Mouse (Mus musculus): ENCODE results near the gene Ssu2.

The Ssu2 gene

DNA sequence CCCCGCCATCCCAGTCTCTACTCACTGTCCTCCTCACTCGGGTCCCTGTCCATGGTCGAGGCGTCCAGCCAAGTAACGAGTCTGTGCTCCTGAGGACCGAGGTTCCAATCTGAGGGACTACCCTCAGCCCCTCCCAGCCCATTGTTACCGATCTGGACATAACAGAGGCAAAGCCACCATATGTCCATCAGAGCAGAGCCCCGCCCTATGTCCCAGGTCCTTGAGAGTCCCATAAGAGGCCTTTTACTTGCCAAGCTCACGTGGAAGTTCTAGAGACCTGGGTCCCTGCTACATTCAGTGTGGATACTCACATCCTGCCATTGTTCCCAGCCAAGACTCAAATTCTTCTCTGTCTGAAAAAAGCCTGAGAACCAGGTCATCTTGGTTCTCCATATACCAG is at the start of gene Ssu2:
Gene Ssu2 (minus strand): TSS at position 77 of the 400 bp plus-strand sequence.
- no peak for DNase-seq

DNA sequence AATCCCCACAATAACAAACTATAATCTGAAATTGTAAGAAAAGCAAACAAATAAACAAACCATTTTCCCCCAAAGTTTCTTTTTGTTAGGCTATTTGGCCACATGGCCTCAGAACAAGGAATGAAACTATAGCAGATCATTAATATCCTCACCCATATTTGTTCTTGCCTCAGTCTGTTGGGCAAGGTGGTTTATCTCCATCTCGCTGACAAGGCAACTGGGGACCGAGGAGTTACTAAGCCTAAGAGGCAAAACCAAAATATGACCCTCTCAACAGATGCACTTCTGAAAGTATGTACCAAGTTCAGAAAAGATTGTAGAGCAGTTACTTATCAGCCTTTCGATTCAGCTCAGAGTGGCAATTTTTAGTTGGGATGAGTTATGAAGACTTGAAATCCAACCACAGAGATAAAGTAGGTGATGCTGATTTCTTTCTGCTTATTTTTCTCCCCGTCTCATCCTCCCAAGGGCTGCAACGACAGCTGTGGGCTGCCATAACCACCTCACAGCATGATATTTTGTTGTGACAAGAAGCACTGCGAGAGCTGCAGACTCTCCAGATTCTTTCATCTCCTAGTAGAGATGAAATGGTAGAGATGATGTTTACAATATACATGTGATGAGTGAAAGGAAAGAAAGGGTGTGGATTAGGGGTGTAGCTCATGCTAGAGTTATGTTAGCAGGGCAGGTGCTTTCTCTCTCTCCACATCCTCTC is 38.4 kb upstream of the Ssu2 start:
- no peak for DNase-seq

DNA sequence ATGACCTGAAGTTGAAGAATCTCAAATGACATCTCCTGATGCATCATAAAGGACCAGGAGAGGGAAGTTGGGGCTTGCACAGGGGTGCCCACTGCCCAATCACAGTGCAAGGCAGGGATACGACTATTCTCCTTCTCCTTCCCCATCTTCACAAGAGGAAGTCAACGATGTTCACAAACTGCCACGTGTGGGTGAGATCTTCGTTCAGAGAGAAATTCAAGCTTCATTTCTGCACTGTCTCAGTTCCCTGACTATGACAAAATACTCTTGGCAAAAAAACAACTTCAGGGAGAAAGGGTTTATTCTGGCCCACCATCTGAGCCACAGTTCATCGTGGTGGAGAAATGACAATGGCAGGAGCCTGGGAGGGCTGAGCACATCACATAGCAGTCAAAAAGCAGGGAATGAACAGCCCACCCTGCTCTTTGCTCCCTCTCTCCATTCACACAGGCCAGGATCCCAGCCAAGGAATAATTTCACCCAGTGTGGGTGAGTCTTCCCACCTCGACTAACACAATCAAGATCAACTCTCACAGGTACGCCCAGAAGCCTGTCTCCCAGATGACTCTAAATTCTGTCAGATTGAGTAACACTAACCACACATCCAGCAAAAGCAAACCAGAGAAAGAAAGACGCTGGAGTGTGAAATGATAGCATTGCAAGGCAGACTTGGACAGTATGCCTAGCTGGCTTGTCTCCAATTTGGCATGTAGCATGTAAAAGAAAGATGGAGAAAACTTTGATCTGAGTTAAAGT is 36.1 kb upstream of the Ssu2 start:
- DNase-seq: no peak

DNA sequence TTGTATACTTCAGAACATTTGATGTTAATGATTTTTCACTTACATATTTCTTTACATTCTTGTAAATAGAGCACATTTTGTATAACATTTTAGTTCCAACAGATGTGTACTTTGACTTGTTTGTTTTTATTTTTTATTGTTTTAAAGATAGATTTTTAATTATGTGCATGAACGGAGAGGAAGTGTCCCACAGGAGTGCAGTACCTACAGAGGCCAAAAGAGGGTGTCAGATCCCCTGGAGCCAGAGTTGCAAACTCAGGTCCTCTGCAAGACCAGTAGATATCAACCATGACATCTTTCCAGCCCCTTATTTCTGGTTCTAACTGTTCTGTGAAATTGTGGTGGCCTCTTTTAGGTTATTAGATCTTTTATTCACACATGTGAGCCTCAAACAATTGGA is 33.1 kb upstream of the Ssu2 start:
- no peak for DNase-seq

DNA sequence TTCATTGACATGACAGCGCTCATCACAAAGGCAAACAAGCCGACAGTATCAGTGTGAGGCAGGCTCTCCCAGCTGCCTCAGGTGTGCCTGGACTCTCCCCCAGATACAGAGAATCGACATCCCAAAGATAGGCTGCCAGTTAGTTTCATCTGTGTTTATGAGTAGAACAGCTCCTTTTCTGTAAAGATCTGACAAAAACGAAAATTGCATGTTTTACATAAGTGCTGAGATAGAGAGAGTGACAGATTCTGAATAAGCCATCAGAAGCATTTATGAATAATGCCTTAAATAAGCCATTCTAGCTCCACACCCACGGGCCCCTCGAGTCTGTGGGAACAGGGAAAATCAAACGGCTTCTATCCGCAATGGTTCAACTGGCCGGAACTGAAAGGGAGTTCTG is 31.5 kb upstream of the Ssu2 start:
- no peak for DNase-seq

DNA sequence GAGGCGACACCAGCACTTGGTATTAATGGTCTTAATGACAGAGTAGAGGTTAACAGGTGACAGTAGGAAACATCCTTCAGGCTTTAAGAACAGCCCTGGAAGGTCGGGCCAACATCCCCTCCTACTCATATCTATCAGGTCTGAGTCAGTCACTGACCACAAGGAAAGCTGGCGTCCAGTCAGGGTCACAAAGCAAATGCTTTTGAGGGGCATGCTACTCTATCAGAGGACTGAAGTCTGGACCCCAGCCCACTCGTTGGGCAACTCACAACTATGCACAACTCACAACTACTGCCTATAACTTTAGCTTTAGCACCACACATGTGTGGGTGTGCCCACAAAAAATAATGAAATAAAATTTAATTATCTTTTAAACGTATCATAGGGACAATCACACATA is 16.3 kb upstream of the Ssu2 start:
- no peak for DNase-seq

DNA sequence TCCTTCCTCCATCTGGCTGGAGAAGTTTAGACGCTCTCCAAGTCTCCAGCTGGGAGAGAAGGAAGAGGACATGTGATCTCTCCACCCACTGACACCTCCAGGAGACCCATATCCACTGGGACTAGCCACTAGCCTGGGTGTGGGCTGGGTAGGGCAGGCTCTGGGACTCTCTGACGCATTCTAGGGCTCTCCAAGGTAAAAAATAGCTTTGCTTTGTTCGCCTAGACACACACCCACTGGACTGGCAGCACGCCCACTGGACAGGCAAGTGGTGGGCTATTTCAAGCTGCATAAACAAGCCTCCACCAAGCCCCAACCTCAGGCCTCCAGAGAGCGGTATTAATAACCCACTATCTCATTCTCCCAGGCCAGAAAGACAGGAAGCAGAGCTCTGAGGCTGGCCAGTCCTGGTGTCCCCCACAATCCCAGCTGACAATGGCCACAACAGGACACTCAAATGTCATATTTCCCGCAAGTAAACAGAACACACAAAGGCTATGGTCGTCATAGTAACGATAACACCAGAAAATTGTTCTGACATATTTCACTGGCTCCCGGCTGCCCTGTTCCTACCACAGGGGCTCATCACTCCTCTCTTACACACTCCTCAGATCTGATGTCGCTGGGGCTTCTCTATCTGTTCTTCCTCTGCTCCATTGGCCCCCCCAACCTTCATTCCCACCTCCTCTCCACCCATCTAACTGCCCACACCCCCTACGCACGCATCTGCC is 14.3 kb upstream of the Ssu2 start:
- no peak for DNase-seq

DNA sequence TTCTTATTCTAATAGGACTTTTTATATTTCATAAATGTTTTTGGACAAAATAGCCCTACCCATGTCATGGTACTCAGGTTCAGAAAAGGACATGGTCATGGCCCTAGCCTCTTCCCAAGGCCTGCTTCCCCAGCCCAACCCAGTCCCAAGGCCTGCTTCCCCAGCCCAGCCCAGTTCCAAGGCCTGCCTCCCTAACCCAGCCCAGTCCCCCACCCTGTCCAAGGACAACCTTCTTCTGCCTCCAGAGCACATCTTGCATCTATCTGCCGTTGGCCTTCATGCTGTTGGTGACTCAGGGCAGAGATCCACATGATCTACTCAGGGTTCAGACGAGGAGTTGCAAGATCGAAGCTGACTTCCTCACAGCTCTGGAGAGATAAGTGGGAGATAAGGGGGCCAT is 9.5 kb upstream of the Ssu2 start:
- DNase-seq: no peak

DNA sequence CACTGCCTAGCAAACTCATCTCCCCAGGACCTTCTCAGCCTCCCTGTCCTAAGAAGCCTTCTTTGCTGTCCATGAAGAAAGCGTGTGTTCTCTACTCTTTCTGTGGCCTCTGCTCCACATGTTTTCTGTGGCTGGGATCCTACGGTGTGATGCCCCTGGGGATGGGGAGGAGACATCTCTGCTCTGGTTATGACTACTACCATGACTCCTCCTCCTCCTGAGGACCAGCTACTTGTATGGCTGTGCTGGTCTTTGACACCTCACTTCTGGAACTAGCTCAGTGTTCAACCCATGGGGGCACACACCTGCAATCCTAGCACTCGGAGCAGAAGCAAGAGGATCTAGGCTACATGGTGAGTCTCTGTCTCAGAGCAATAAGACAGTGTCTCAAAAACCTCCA is 8.5 kb upstream of the Ssu2 start:
- DNase-seq: no peak

DNA sequence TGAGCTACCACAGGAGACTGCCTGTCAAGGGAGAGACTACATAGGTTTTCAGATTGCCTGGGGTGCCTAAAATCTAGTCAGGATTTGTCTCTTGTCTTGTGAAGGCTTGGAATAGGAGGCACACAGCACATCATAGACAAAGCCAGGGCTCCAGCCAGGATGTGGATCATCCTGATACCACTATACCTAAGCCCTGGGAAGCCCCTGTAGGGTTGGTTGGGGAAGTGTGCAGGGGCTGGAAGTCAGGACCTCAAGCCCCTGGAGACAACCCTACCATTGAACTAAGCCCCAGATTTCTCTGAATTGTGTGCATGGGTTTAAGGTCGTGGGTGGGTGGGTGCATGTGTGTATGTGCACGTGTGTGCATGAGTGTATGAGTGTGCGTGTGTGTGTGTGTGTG is 562 bp upstream of the Ssu2 start:
- no peak for DNase-seq

DNA sequence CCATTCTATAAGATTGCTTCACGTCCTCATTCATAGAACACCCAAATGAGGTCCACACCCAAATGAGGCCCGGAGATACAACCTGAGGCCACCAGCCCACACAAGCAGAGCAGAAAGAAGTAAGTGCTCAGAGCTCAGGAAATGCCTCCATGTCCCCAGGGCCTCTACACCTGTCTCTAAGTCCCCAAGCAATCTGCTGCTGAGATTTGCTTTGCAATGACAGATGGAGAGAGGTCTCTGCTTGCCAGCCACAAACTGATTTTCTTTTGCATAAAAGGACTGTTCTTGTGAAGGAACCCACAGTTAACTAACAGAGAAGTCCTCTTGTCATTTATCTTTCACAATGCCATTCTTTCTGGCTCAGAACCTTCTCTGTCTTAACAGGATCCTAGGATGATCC is 1.6 kb downstream of the Ssu2 start:
- no peak for DNase-seq

DNA sequence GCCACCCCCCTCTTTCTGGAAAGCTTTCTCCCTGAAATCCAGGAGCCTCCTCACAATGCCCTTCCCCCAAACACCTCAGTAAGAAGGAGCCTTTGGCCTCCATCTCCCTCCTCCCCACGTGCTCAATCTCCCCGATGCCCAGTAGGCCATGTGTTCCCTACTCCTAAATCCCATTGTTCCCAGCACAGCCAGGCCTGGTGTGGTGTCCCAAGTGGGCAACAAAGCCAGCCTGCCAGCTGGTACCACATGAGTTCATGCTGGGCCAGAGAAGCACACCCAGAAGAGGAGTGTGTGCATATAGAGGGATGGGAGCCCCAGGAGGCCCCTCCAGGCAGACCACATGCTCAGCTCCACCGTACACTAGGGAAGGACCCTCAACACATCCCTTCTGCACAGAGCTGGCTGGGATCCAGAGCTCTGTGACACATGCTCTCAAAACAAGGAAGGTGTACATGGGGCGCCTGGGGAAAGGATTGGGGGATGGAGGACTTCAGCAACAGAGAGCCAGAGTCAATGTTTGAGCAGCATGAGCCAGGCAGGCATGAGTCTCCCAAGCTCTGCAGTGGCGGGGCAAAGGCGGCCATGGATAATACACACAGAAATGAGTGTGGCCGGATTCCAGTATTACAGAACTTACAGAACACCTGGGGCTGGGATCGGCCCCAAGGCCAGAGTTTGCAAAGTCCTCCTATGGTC is 4.7 kb downstream of the Ssu2 start:
- no peak for DNase-seq

DNA sequence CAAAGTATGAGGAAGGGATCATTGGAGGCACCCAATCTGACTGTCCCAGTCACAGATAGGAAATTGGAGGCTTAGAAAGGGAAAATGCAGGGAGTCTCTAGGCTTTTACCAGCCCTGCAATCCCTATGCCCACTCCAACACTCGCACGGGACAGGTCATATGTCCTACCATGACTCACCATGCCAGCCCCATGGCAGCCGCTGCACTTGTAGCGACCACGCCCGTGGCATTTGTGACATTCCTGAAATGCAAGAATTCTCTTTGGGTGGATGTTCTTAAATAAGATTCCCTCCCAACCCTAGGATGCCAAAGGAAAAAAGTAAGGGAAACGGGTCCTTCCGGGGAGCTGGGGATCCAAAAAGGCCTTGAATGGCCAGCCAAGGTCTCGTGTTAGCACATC is 8.8 kb downstream of the Ssu2 start:
- DNase-seq: no peak

DNA sequence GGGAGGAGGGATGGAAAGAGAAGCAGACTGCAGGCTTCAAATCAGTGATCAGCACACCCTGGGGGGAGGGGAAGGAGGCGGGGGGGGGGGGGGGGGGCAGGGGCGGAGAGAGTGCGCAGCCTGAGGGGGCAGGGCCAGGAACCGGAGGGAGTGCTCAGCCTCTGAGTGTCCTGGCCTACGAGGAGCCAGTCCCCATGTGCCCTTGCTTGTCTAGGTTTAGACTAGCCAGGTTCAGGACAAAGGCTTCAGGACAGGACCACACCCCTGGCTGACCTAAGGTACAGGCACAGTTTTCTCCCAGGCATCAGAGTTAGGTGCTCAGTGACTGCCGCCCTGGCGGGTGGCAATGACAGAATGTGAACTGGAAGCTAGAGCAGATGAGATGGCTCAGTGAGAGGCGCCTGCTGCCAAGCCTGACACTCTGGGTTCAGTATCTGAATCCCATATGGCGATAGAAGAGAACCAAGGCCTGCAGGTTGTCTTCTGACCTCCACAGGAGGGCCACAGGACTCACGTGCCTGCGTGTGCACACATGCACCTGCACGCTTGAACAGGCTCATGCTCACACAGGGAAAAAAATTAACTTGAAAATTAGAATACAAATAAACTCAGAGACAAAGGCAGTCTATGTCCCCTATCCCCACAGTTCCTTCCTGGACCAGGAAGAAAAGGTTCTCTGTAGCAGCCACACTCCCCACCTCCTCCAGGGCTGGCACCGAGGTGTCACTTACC is 12.0 kb downstream of the Ssu2 start:
- DNase-seq: no peak

DNA sequence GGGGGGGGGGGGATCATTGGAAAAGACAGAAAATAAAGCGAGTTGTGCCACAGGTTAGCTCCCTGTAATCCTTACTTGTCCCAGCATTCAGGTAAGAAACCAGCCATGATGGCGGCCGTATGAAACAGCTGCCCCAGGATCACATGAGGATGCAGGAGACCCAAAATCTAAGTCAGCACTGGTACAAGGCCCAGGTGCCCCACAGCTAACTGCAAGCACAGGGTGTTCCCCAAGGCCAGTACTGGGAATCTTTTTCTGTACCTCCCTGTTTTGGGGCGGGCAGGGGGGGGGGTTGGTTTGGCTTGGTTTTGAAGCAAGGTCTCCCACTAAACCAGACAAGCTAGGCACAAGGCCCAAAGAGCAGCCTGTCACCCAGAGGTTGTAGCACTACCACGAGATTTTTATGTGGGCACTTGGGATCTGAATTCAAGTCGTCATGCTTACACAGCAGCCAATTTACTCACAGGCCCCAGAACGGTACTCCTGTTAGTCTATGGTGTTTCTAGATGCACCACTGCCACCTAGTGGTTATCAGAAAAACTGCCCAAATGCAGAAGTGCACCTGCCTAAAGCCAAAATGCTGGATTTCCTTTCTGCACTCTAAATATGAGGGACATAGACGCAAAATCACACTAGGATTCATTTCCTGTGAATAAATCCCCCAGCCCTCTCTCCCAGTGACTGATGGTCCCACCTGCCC is 13.8 kb downstream of the Ssu2 start:
- peak in 1 of 2 experiments; percentile 8 for DNase-seq

DNA sequence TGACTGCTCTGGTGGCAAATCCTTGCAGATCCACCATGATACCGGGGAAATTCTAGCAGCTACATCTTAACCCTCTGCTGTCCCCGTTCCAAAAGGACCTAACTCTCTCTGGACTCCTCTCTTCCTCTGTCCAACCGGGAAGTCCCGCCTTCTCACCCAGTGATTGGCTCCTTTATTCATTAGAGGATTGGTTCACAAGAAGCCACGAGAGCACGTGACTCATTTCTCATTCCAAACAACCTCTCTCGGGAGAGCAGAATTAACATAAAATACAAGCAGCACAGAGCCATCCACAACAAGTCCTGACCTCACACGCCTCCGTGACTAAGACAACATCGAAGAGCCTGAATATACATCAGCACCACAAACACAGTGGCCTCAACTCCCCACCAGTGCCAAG is 22.5 kb downstream of the Ssu2 start:
- DNase-seq: no peak

DNA sequence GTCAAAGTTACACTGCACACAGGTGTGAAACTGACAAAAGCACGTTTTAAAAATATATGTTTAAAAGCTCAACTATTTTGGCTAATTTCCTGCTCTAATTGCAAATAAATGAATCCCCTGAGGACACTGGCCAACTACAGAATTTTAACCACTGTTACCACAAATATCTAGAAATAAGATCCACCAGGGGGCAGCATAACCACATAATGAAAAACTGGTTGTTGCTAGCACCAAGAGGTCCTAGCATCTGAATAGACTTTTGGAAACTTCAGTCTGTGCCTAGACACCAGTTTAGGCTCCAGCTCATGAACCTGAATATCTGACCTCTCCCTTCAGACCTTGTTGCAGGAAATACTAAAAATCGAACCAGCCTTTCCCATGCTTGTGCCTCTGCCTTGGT is 23.2 kb downstream of the Ssu2 start:
- no peak for DNase-seq

DNA sequence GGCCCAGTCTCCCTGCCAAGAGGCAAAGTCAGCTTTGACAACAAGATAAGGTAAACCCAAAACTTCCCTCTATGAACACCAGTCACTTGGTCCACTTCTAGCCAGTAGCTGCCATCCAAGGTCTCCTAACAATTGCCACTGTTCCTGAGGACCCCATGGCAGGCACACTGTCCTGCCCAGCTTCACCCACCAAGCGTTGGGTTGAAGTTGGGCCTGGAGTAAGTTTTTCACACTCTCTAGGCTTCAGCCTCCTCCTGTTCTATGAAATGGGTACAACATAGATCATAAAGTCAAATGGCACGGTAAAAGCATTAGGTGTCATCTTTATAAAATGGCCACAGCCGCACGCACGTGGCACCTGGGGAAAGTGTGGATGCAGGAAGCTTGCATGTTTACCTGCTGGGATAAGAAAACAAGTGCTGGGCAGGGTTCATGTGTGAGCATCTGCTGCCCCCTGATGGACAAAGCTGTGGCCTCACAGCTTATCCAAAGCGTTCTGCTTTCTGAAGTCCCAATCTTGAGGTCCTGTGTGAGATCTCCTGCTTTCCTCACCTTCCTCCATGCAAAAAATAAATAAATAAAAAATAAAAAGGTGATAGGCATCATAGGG is 25.4 kb downstream of the Ssu2 start:
- peak; percentile 30 to 33 for DNase-seq

DNA sequence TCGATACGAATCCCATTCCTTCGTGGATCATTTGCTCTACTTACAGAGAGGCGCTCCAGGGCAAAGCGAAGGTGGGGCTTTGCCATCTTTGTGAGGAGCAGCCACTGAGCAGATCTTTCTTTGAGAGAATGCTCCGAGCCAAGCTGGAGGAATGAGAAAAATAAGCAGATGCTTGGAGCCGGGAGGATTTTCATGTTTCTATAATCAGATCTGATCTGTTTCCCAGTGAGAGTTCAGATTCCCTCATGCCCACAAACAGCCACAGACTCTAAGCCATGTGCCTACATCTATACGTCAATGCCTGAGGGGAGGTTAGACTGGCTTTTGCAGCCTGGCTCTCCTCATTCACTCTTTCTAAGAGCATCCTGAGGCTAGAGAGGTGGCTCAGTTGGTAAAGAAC is 27.1 kb downstream of the Ssu2 start:
- DNase-seq: no peak

DNA sequence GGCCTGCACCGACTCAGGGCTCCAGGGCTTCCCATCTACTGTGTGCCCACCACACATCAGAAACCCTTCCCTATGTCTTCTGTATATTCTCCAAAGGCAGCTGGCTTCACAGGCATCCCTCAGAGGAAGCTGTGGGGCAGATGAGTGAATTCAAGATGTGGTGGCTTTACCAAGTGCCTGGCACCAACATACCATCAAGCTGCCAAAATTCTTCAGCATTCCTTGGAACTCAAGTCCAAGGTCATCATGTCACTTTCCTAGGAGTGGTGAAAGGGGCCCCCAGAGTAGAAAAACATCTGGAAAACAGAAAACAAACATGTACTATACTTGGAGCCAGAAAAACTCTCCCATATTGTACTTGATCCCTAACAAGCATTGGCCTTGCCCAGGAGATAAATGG is 28.5 kb downstream of the Ssu2 start:
- no peak for DNase-seq

DNA sequence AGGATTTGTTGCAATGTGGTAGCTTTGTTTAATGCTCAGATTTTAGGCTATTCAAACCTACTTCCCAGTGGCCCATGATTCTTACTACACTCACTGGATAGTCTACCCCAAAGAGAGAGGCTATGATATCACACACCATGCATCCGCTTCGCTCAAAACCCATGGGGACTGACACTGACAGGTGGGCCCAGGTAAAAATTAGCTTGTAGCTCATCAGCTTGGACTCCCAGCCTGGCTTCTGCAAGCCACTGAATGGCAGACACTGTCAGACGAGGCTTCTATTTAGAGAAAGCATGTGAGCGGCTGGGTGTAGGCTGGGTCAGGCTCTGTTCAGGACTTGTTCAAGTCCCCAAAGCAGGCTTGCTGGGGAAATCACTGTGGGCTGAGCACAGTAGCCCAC is 37.4 kb downstream of the Ssu2 start:
- DNase-seq: no peak

DNA sequence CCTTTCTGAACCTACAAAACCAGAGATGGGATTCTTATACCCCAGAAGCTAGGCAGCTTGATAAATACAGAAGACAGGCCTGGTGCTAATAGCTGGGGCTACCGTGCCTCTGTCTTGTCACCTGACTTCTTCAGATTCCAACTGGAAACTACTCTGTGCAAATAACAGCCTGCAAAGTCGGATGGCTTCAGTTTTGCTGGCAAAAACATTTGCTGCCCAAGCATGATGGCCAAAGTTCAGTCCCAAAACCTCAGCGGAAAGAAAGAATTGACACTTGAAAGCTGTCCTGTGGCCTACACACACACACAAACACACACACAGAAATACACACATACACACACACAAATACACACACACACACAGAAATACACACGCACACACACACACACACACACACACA is 48.8 kb downstream of the Ssu2 start:
- DNase-seq: no peak

All from thymus, postnatal 36 days (tissue).